Mouse (Mus musculus): ENCODE results near the gene Serf2. TPM values are rescaled to one million over a fixed set of nuclear protein-coding genes. Genes with fewer than 3 reads are reported as not detected.
A peak's percentile ranks its signal among the peaks of the same experiment; 100 is the strongest.

Gene Serf2
- polyA plus RNA-seq, 1 experiment from 2014 or later: 209 TPM

- peaks cover 5% of the 10 kb centered on the region for H3K36me3 ChIP-seq (ENCODE audit: control insufficient read depth, insufficient read depth)
- ATAC-seq (ENCODE audit: low read depth): 0 out of 2 replicates have a peak, but pooled peaks have one; percentile 9
- H3K4me3 ChIP-seq (ENCODE audit: low read depth, low read length): peak overlapping the region; percentile 62
- peaks cover 12% of the 10 kb centered on the region for H3K27me3 ChIP-seq (ENCODE audit: control insufficient read depth, insufficient read depth, low read depth, low read length)
- WGBS (ENCODE audit: insufficient replicate concordance): 17% methylated on average over 8 of the region's 8 CpGs
- peaks cover 19% of the 10 kb centered on the region for H3K4me1 ChIP-seq (ENCODE audit: control insufficient read depth, low read depth, low read length)
- peak overlapping the region; percentile 48; the same call in 1 of the 2 replicates for H3K27ac ChIP-seq (ENCODE audit: low read length)
- no peaks in the 10 kb centered on the region for H3K9me3 ChIP-seq (replicated peaks; ENCODE audit: control insufficient read depth, low read length)
- H3K4me2 ChIP-seq (ENCODE audit: low read depth, low read length): peak overlapping the region; percentile 92
- peak overlapping the region; percentile 54 for H3K9ac ChIP-seq (ENCODE audit: low read depth, low read length)
These were observed 6.0 kb upstream of the Serf2 start for GRCm38 (mm10) chr2:121443068-121443349.

- Histone ChIP-seq H3K4me2 (ENCODE audit: low read depth, low read length) (peak within 1 kb of the TSS; percentile 92), H3K27ac (ENCODE audit: low read length) (no peak within 1 kb of the TSS), H3K4me1 (ENCODE audit: control insufficient read depth, low read depth, low read length) (peaks cover 21% of the 10 kb centered on the region), H3K9ac (ENCODE audit: low read depth, low read length) (0 out of 2 replicates have a peak within 1 kb of the TSS, but pooled peaks have one; percentile 54), H3K9me3 (replicated peaks; ENCODE audit: control insufficient read depth, low read length) (no peaks in the 10 kb centered on the region), H3K36me3 (ENCODE audit: control insufficient read depth, insufficient read depth) (no peaks in the 10 kb centered on the region), H3K27me3 (ENCODE audit: control insufficient read depth, insufficient read depth, low read depth, low read length) (peaks cover 12% of the 10 kb centered on the region), H3K4me3 (ENCODE audit: low read depth, low read length) (peak within 1 kb of the TSS; percentile 62)
- no peak for ATAC-seq (ENCODE audit: low read depth)
- WGBS (ENCODE audit: insufficient replicate concordance): 65% methylated on average over 1 of the region's 1 CpGs
These were observed 4.8 kb upstream of the Serf2 start, which contains the start of gene Ell3 for GRCm38 (mm10) chr2:121444178-121444577. Ell3 (minus strand) TSS chr2:121444278.

- Histone ChIP-seq H3K4me1 (ENCODE audit: control insufficient read depth, low read depth, low read length) (peaks cover 23% of the 10 kb centered on the region), H3K27ac (ENCODE audit: low read length) (no peak overlapping the region), H3K4me3 (ENCODE audit: low read depth, low read length) (no peak overlapping the region), H3K36me3 (ENCODE audit: control insufficient read depth, insufficient read depth) (no peaks in the 10 kb centered on the region), H3K27me3 (ENCODE audit: control insufficient read depth, insufficient read depth, low read depth, low read length) (peaks cover 12% of the 10 kb centered on the region), H3K9ac (ENCODE audit: low read depth, low read length) (no peak overlapping the region), H3K4me2 (ENCODE audit: low read depth, low read length) (no peak overlapping the region), H3K9me3 (replicated peaks; ENCODE audit: control insufficient read depth, low read length) (no peaks in the 10 kb centered on the region)
- ATAC-seq (ENCODE audit: low read depth): no peak
- WGBS (ENCODE audit: insufficient replicate concordance): 49% methylated on average over 3 of the region's 3 CpGs
These were observed 3.9 kb upstream of the Serf2 start for GRCm38 (mm10) chr2:121445117-121445516.

GRCm38 (mm10) chr2:121446506-121446905, 2.5 kb upstream of the Serf2 start:
- no peak for ATAC-seq (ENCODE audit: low read depth)
- Histone ChIP-seq H3K4me1 (ENCODE audit: control insufficient read depth, low read depth, low read length) (peaks cover 34% of the 10 kb centered on the region), H3K27ac (ENCODE audit: low read length) (no peak overlapping the region), H3K4me3 (ENCODE audit: low read depth, low read length) (no peak overlapping the region), H3K27me3 (ENCODE audit: control insufficient read depth, insufficient read depth, low read depth, low read length) (peaks cover 7% of the 10 kb centered on the region), H3K36me3 (ENCODE audit: control insufficient read depth, insufficient read depth) (no peaks in the 10 kb centered on the region), H3K9ac (ENCODE audit: low read depth, low read length) (no peak overlapping the region), H3K4me2 (ENCODE audit: low read depth, low read length) (no peak overlapping the region), H3K9me3 (replicated peaks; ENCODE audit: control insufficient read depth, low read length) (no peaks in the 10 kb centered on the region)
- WGBS (ENCODE audit: insufficient replicate concordance): 74% methylated on average over 4 of the region's 4 CpGs

GRCm38 (mm10) chr2:121447006-121447405, 2.0 kb upstream of the Serf2 start:
- ATAC-seq (ENCODE audit: low read depth): no peak
- H3K27ac ChIP-seq (ENCODE audit: low read length): no peak overlapping the region
- peaks cover 31% of the 10 kb centered on the region for H3K4me1 ChIP-seq (ENCODE audit: control insufficient read depth, low read depth, low read length)
- no peak overlapping the region for H3K9ac ChIP-seq (ENCODE audit: low read depth, low read length)
- no peaks in the 10 kb centered on the region for H3K36me3 ChIP-seq (ENCODE audit: control insufficient read depth, insufficient read depth)
- WGBS (ENCODE audit: insufficient replicate concordance): 30% methylated on average over 3 of the region's 3 CpGs
- H3K4me3 ChIP-seq (ENCODE audit: low read depth, low read length): no peak overlapping the region
- no peaks in the 10 kb centered on the region for H3K9me3 ChIP-seq (replicated peaks; ENCODE audit: control insufficient read depth, low read length)
- peaks cover 2% of the 10 kb centered on the region for H3K27me3 ChIP-seq (ENCODE audit: control insufficient read depth, insufficient read depth, low read depth, low read length)
- no peak overlapping the region for H3K4me2 ChIP-seq (ENCODE audit: low read depth, low read length)

- H3K9ac ChIP-seq (ENCODE audit: low read depth, low read length): peak overlapping the region; percentile 65
- peak overlapping the region; percentile 99 for H3K4me3 ChIP-seq (ENCODE audit: low read depth, low read length)
- 0 out of 2 replicates have a peak, but pooled peaks cover 3% of the 10 kb centered on the region for H3K36me3 ChIP-seq (ENCODE audit: control insufficient read depth, insufficient read depth)
- H3K9me3 ChIP-seq (replicated peaks; ENCODE audit: control insufficient read depth, low read length): no peaks in the 10 kb centered on the region
- no peaks in the 10 kb centered on the region for H3K27me3 ChIP-seq (ENCODE audit: control insufficient read depth, insufficient read depth, low read depth, low read length)
- peaks cover 23% of the 10 kb centered on the region for H3K4me1 ChIP-seq (ENCODE audit: control insufficient read depth, low read depth, low read length)
- H3K4me2 ChIP-seq (ENCODE audit: low read depth, low read length): peak overlapping the region; percentile 89
- 14% methylated on average over 9 of the region's 9 CpGs for WGBS (ENCODE audit: insufficient replicate concordance)
- ATAC-seq (ENCODE audit: low read depth): no peak
- peak overlapping the region; percentile 83 for H3K27ac ChIP-seq (ENCODE audit: low read length)
These were observed 859 bp upstream of the Serf2 start for GRCm38 (mm10) chr2:121448136-121448535.

- H3K4me1 ChIP-seq (ENCODE audit: control insufficient read depth, low read depth, low read length): peaks cover 22% of the 10 kb centered on the region
- peak overlapping the region; percentile 89 for H3K4me2 ChIP-seq (ENCODE audit: low read depth, low read length)
- 0% methylated on average over 51 of the region's 54 CpGs for WGBS (ENCODE audit: insufficient replicate concordance)
- peak overlapping the region; percentile 99 for H3K9ac ChIP-seq (ENCODE audit: low read depth, low read length)
- 0 out of 2 replicates have a peak, but pooled peaks cover 3% of the 10 kb centered on the region for H3K36me3 ChIP-seq (ENCODE audit: control insufficient read depth, insufficient read depth)
- peak overlapping the region; percentile 92 for H3K27ac ChIP-seq (ENCODE audit: low read length)
- H3K4me3 ChIP-seq (ENCODE audit: low read depth, low read length): peak overlapping the region; percentile 99
- ATAC-seq (ENCODE audit: low read depth): peak; percentile 3; the same call in 1 of the 2 replicates
- H3K27me3 ChIP-seq (ENCODE audit: control insufficient read depth, insufficient read depth, low read depth, low read length): no peaks in the 10 kb centered on the region
- H3K9me3 ChIP-seq (replicated peaks; ENCODE audit: control insufficient read depth, low read length): no peaks in the 10 kb centered on the region
These were observed 583 bp downstream of the Serf2 start for GRCm38 (mm10) chr2:121449545-121450011.

- no peak for ATAC-seq (ENCODE audit: low read depth)
- WGBS (ENCODE audit: insufficient replicate concordance): under 1% methylated on average over 7 of the region's 7 CpGs
- peaks cover 22% of the 10 kb centered on the region for H3K4me1 ChIP-seq (ENCODE audit: control insufficient read depth, low read depth, low read length)
These were observed 1.1 kb downstream of the Serf2 start for GRCm38 (mm10) chr2:121450093-121450492.

GRCm38 (mm10) chr2:121452361-121452760, 3.4 kb downstream of the Serf2 start:
- H3K4me2 ChIP-seq (ENCODE audit: low read depth, low read length): no peak overlapping the region
- H3K27me3 ChIP-seq (ENCODE audit: control insufficient read depth, insufficient read depth, low read depth, low read length): no peaks in the 10 kb centered on the region
- 75% methylated on average over 4 of the region's 4 CpGs for WGBS (ENCODE audit: insufficient replicate concordance)
- H3K36me3 ChIP-seq (ENCODE audit: control insufficient read depth, insufficient read depth): 0 out of 2 replicates have a peak, but pooled peaks cover 3% of the 10 kb centered on the region
- ATAC-seq (ENCODE audit: low read depth): no peak
- no peak overlapping the region for H3K9ac ChIP-seq (ENCODE audit: low read depth, low read length)
- H3K9me3 ChIP-seq (replicated peaks; ENCODE audit: control insufficient read depth, low read length): no peaks in the 10 kb centered on the region
- H3K4me3 ChIP-seq (ENCODE audit: low read depth, low read length): no peak overlapping the region
- no peak overlapping the region for H3K27ac ChIP-seq (ENCODE audit: low read length)
- H3K4me1 ChIP-seq (ENCODE audit: control insufficient read depth, low read depth, low read length): peaks cover 29% of the 10 kb centered on the region

More at GRCm38 (mm10) chr2:121450093-121450492, 1.1 kb downstream of the Serf2 start:
- Histone ChIP-seq H3K9me3 (replicated peaks; ENCODE audit: control insufficient read depth, low read length) (no peaks in the 10 kb centered on the region), H3K36me3 (ENCODE audit: control insufficient read depth, insufficient read depth) (0 out of 2 replicates have a peak, but pooled peaks cover 3% of the 10 kb centered on the region), H3K27me3 (ENCODE audit: control insufficient read depth, insufficient read depth, low read depth, low read length) (no peaks in the 10 kb centered on the region), H3K9ac (ENCODE audit: low read depth, low read length) (peak overlapping the region; percentile 99), H3K27ac (ENCODE audit: low read length) (peak overlapping the region; percentile 92), H3K4me2 (ENCODE audit: low read depth, low read length) (peak overlapping the region; percentile 89), H3K4me3 (ENCODE audit: low read depth, low read length) (peak overlapping the region; percentile 99)
